Mouse (Mus musculus): Measurements from ENCODE around the gene Arl6ip6. TPM values are rescaled to one million over a fixed set of nuclear protein-coding genes. Genes with fewer than 3 reads are reported as not detected.

Gene Arl6ip6
- 67.0 and 81.9 TPM in 2 replicates for total RNA-seq (2012; rRNA removed)

DNA sequence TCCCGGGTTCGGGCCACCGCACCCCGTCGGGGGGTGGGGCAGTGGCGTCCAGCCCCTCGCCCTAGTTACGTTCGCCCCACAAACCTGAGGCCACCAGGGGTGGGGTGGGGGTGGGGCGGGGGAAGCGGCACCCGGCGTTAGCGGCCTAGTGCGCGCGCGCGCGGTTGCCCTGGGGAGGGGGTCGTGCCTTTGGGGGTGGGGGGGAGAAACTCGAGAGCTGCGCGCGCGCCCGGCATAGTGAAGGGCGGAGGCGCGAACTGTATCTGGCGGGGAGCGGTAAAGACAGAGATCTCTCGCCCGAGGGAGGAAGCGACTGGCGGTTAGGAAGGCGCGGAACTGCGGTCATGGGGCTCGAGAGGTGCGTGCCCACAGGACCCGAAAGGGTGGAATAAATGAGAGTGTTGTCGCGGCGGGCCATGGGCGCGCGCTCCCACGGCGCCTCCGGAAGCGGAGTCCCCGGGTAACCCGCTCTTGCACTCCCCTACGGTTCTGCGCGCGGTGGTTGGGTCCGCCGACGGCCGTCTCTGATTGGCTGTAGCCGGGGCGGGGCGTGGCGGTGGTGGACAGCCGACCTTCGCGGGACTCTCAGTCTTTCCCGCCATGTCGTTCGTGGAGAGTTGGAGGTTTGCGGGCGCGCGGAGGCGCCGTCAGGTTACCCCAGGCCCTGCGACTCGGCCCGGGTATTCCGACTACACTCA, at the start of gene Arl6ip6:
Gene Arl6ip6 (plus strand): TSS at position 204 of the 698 bp plus-strand sequence.
- peak; percentile 91 for DNase-seq (ENCODE audit: low read depth, low spot score)
- Histone ChIP-seq H3K27ac (ENCODE audit: insufficient read depth, low read depth, low read length, poor library complexity, severe bottlenecking) (peak within 1 kb of the TSS; percentile 95), H3K4me1 (ENCODE audit: control insufficient read depth in 2 of 2, insufficient read depth in 2 of 2, low read length in 2 of 2, poor library complexity in 1 of 2) (peaks cover 1 to 12% of the 10 kb centered on the region in 2 experiments; a peak in 3 of 4 replicates), H3K36me3 (ENCODE audit: control insufficient read depth, insufficient read depth, low read length, poor library complexity, severe bottlenecking) (peaks cover 6% of the 10 kb centered on the region; the same call in 1 of the 2 replicates), H3K9ac (ENCODE audit: insufficient read depth, low read depth, low read length, poor library complexity, severe bottlenecking) (peak within 1 kb of the TSS; percentile 99), H3K4me3 (ENCODE audit: insufficient read depth in 1 of 2, low read depth in 1 of 2, low read length in 2 of 2, poor library complexity in 1 of 2, severe bottlenecking in 1 of 2) (peak within 1 kb of the TSS; percentile 98 to 100), H3K9me3 (ENCODE audit: control insufficient read depth, insufficient read depth, low read depth, low read length) (no peaks in the 10 kb centered on the region)
- TF ChIP-seq HCFC1 (IDR thresholded peaks at IDR 0.05; ENCODE audit: borderline replicate concordance, insufficient read depth, low read length) (peak; percentile 30; the same call in 1 of the 2 replicates), MAFK (IDR thresholded peaks at IDR 0.05; ENCODE audit: insufficient read depth, low read depth, low read length) (no peak), CHD2 (IDR thresholded peaks at IDR 0.05; ENCODE audit: low read depth, low read length) (no peak), ZC3H11A (IDR thresholded peaks at IDR 0.05; ENCODE audit: borderline replicate concordance, low read depth, low read length) (no peak), ZNF384 (IDR thresholded peaks at IDR 0.05; ENCODE audit: low read depth, low read length) (no peak)
- in situ Hi-C loops (cut with MboI; ENCODE audit: low sequenced_read_pairs in 2 of 2, unreplicated experiment in 2 of 2), result no loop called here

DNA sequence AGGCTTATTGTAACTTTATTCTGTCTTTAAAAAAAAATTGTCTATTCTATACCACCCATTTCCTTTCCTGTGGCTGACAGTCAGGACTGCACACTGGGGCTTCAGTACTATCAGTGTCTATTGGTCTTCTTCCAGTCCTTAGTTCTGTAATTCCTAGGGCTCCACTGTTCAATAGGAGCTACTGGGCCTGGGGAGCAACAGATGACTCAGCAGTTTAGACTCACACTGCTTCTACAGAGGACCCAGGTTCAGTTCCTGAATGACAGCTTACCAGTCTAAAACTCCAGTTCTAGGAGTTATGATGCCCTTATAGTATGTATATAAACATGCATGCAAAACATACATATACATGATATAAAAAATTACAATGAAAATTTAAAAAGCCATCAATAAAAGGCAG, 44.7 kb upstream of the Arl6ip6 start:
- Histone ChIP-seq H3K9me3 (ENCODE audit: control insufficient read depth, insufficient read depth, low read depth, low read length) (no peaks in the 10 kb centered on the region), H3K4me1 (ENCODE audit: control insufficient read depth in 2 of 2, insufficient read depth in 2 of 2, low read length in 2 of 2, poor library complexity in 1 of 2) (no peaks in the 10 kb centered on the region; a peak in 1 of 4 replicates), H3K4me3 (ENCODE audit: insufficient read depth in 1 of 2, low read depth in 1 of 2, low read length in 2 of 2, poor library complexity in 1 of 2, severe bottlenecking in 1 of 2) (no peak overlapping the region), H3K27ac (ENCODE audit: insufficient read depth, low read depth, low read length, poor library complexity, severe bottlenecking) (no peak overlapping the region), H3K9ac (ENCODE audit: insufficient read depth, low read depth, low read length, poor library complexity, severe bottlenecking) (no peak overlapping the region), H3K36me3 (ENCODE audit: control insufficient read depth, insufficient read depth, low read length, poor library complexity, severe bottlenecking) (peaks cover 5% of the 10 kb centered on the region)
- no peak for TF ChIP-seq ZC3H11A (IDR thresholded peaks at IDR 0.05; ENCODE audit: borderline replicate concordance, low read depth, low read length)
- peak; percentile 89 for TF ChIP-seq MAFK (IDR thresholded peaks at IDR 0.05; ENCODE audit: insufficient read depth, low read depth, low read length)
- DNase-seq (ENCODE audit: low read depth, low spot score), result no peak
- in situ Hi-C loops (cut with MboI; ENCODE audit: low sequenced_read_pairs in 2 of 2, unreplicated experiment in 2 of 2), result no loop called here

- in situ Hi-C loops (cut with MboI; ENCODE audit: low sequenced_read_pairs in 2 of 2, unreplicated experiment in 2 of 2), result no loop called here
- H3K9ac ChIP-seq (ENCODE audit: insufficient read depth, low read depth, low read length, poor library complexity, severe bottlenecking), result no peak overlapping the region
- no peak for DNase-seq (ENCODE audit: low read depth, low spot score)
- H3K4me1 ChIP-seq (ENCODE audit: control insufficient read depth in 2 of 2, insufficient read depth in 2 of 2, low read length in 2 of 2, poor library complexity in 1 of 2), result no peaks in the 10 kb centered on the region
- H3K27ac ChIP-seq (ENCODE audit: insufficient read depth, low read depth, low read length, poor library complexity, severe bottlenecking), result no peak overlapping the region
- H3K36me3 ChIP-seq (ENCODE audit: control insufficient read depth, insufficient read depth, low read length, poor library complexity, severe bottlenecking), result no peaks in the 10 kb centered on the region; the same call in 1 of the 2 replicates
- H3K9me3 ChIP-seq (ENCODE audit: control insufficient read depth, insufficient read depth, low read depth, low read length), result no peaks in the 10 kb centered on the region
- H3K4me3 ChIP-seq (ENCODE audit: insufficient read depth in 1 of 2, low read depth in 1 of 2, low read length in 2 of 2, poor library complexity in 1 of 2, severe bottlenecking in 1 of 2), result no peak overlapping the region
- TF ChIP-seq ZC3H11A (IDR thresholded peaks at IDR 0.05; ENCODE audit: borderline replicate concordance, low read depth, low read length), result no peak
- TF ChIP-seq ZNF384 (IDR thresholded peaks at IDR 0.05; ENCODE audit: low read depth, low read length), result no peak
- no peak for TF ChIP-seq CHD2 (IDR thresholded peaks at IDR 0.05; ENCODE audit: low read depth, low read length)
- TF ChIP-seq MAFK (IDR thresholded peaks at IDR 0.05; ENCODE audit: insufficient read depth, low read depth, low read length), result no peak
- no peak for TF ChIP-seq HCFC1 (IDR thresholded peaks at IDR 0.05; ENCODE audit: borderline replicate concordance, insufficient read depth, low read length)
Measured at GRCm38 (mm10) chr2:53173966-53174365, 17.6 kb upstream of the Arl6ip6 start.

DNA sequence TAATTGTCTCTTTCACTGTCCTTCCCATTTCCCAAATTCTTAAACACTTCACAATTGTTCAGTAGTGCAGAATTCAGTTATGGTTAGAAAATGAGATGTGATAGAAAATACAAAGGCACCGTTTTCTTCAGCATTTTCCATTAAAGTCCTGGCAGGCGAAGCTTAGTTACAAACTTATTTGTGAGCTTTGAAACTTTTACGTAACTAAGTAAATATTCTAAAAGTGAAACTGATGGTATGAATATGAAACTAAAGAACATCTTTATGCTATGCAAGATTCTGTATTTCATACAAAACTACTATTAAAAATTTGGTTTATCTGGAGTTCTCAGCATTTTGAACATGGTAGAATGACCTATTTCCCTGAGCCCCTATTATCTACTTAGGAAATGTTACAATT, 12.6 kb upstream of the Arl6ip6 start:
- no peak for DNase-seq (ENCODE audit: low read depth, low spot score)
- Histone ChIP-seq H3K4me3 (ENCODE audit: insufficient read depth in 1 of 2, low read depth in 1 of 2, low read length in 2 of 2, poor library complexity in 1 of 2, severe bottlenecking in 1 of 2) (no peak overlapping the region), H3K4me1 (ENCODE audit: control insufficient read depth in 2 of 2, insufficient read depth in 2 of 2, low read length in 2 of 2, poor library complexity in 1 of 2) (peaks cover 0 to 2% of the 10 kb centered on the region in 2 experiments; a peak in 1 of 4 replicates), H3K9me3 (ENCODE audit: control insufficient read depth, insufficient read depth, low read depth, low read length) (no peaks in the 10 kb centered on the region), H3K36me3 (ENCODE audit: control insufficient read depth, insufficient read depth, low read length, poor library complexity, severe bottlenecking) (no peaks in the 10 kb centered on the region; the same call in 1 of the 2 replicates), H3K9ac (ENCODE audit: insufficient read depth, low read depth, low read length, poor library complexity, severe bottlenecking) (no peak overlapping the region), H3K27ac (ENCODE audit: insufficient read depth, low read depth, low read length, poor library complexity, severe bottlenecking) (no peak overlapping the region)
- in situ Hi-C loops (cut with MboI; ENCODE audit: low sequenced_read_pairs in 2 of 2, unreplicated experiment in 2 of 2), result no loop called here
- no peak for TF ChIP-seq ZNF384 (IDR thresholded peaks at IDR 0.05; ENCODE audit: low read depth, low read length)

GRCm38 (mm10) chr2:53179876-53180275, 11.7 kb upstream of the Arl6ip6 start:
- Histone ChIP-seq H3K36me3 (ENCODE audit: control insufficient read depth, insufficient read depth, low read length, poor library complexity, severe bottlenecking) (no peaks in the 10 kb centered on the region; the same call in 1 of the 2 replicates), H3K9me3 (ENCODE audit: control insufficient read depth, insufficient read depth, low read depth, low read length) (no peaks in the 10 kb centered on the region), H3K9ac (ENCODE audit: insufficient read depth, low read depth, low read length, poor library complexity, severe bottlenecking) (no peak overlapping the region), H3K4me1 (ENCODE audit: control insufficient read depth in 2 of 2, insufficient read depth in 2 of 2, low read length in 2 of 2, poor library complexity in 1 of 2) (peaks cover 0 to 2% of the 10 kb centered on the region in 2 experiments; a peak in 1 of 4 replicates), H3K4me3 (ENCODE audit: insufficient read depth in 1 of 2, low read depth in 1 of 2, low read length in 2 of 2, poor library complexity in 1 of 2, severe bottlenecking in 1 of 2) (no peak overlapping the region), H3K27ac (ENCODE audit: insufficient read depth, low read depth, low read length, poor library complexity, severe bottlenecking) (no peak overlapping the region)
- in situ Hi-C loops (cut with MboI; ENCODE audit: low sequenced_read_pairs in 2 of 2, unreplicated experiment in 2 of 2), result no loop called here
- no peak for DNase-seq (ENCODE audit: low read depth, low spot score)
- no peak for TF ChIP-seq ZNF384 (IDR thresholded peaks at IDR 0.05; ENCODE audit: low read depth, low read length)
- TF ChIP-seq CHD2 (IDR thresholded peaks at IDR 0.05; ENCODE audit: low read depth, low read length), result no peak
- TF ChIP-seq HCFC1 (IDR thresholded peaks at IDR 0.05; ENCODE audit: borderline replicate concordance, insufficient read depth, low read length), result no peak
- no peak for TF ChIP-seq MAFK (IDR thresholded peaks at IDR 0.05; ENCODE audit: insufficient read depth, low read depth, low read length)
- TF ChIP-seq ZC3H11A (IDR thresholded peaks at IDR 0.05; ENCODE audit: borderline replicate concordance, low read depth, low read length), result no peak
